Mouse (Mus musculus) neural tube, embryonic 11.5 days (tissue): ENCODE results near the gene Zfp383. TPM values are rescaled to one million over a fixed set of nuclear protein-coding genes. Genes with fewer than 3 reads are reported as not detected.

Experiments used
- ATAC-seq: fragments of 200-750 bp; cut with Nextera tagmentation; 2 replicates; pipeline ENCODE4 v1.8.0; 2017; ENCODE audit warnings: moderate number of reproducible peaks, mild to moderate bottlenecking, moderate TSS enrichment, moderate library complexity; ENCODE audit not compliant: insufficient read depth, low FRiP score, low TSS enrichment
- DNase-seq: peaks from one replicate; pipeline ENCODE4 v3.0.0-alpha.2; 2015; ENCODE audit warnings: low spot score
- H3K27ac ChIP-seq: fragments of 300-500 bp; sonication (generic); 2 replicates; pipeline ENCODE4 v1.5.1; 2014; ENCODE audit warnings: low read depth, mild to moderate bottlenecking, low read length
- H3K27me3 ChIP-seq: fragments of 300-500 bp; sonication (generic); 2 replicates; pipeline ENCODE4 v1.6.1; 2014; ENCODE audit warnings: mild to moderate bottlenecking, low read length, mixed read lengths; ENCODE audit not compliant: control insufficient read depth, insufficient read depth
- H3K36me3 ChIP-seq: fragments of 300-500 bp; sonication (generic); 2 replicates; pipeline ENCODE4 v1.6.1; 2014; ENCODE audit warnings: mild to moderate bottlenecking, low read length, moderate library complexity, mixed read lengths; ENCODE audit not compliant: control insufficient read depth, insufficient read depth
- H3K4me1 ChIP-seq: fragments of 300-500 bp; sonication (generic); 2 replicates; pipeline ENCODE4 v1.6.1; 2014; ENCODE audit warnings: low read length, mixed read lengths; ENCODE audit not compliant: control insufficient read depth, insufficient read depth
- H3K4me2 ChIP-seq: fragments of 300-500 bp; sonication (generic); 2 replicates; pipeline ENCODE4 v1.6.1; 2014; ENCODE audit warnings: low read depth, mild to moderate bottlenecking, moderate library complexity
- H3K4me3 ChIP-seq: fragments of 300-500 bp; sonication (generic); 2 replicates; pipeline ENCODE4 v1.5.1; 2014; ENCODE audit warnings: low read depth, low read length
- H3K9ac ChIP-seq: fragments of 300-500 bp; sonication (generic); 2 replicates; pipeline ENCODE4 v1.6.1; 2014; ENCODE audit warnings: mild to moderate bottlenecking, low read length
- H3K9me3 ChIP-seq: fragments of 300-500 bp; sonication (generic); 2 replicates; pipeline ENCODE4 v1.6.1; 2016; ENCODE audit warnings: low read length; ENCODE audit not compliant: control insufficient read depth
- WGBS: fragments of 180-500 bp; shearing (Covaris S2); extraction: QIAGEN DNeasy Blood & Tissue Kit; methylation state at CpG from one replicate; pipeline ENCODE4 v1.1.7; 2014; 5-methylcytosine and 5-hydroxymethylcytosine counted together
- polyA plus RNA-seq: library from polyadenylated mRNA; unstranded; fragments of >200 nt; fragmentation: Nextera tagmentation; extraction: Ambion mirVana; gene quantifications from 2 replicates; pipeline ENCODE4 v1.2.1, GENCODE M21; 2014

Gene Zfp383
- polyA plus RNA-seq, 1 experiment from 2014 or later = 7.6 TPM

DNA sequence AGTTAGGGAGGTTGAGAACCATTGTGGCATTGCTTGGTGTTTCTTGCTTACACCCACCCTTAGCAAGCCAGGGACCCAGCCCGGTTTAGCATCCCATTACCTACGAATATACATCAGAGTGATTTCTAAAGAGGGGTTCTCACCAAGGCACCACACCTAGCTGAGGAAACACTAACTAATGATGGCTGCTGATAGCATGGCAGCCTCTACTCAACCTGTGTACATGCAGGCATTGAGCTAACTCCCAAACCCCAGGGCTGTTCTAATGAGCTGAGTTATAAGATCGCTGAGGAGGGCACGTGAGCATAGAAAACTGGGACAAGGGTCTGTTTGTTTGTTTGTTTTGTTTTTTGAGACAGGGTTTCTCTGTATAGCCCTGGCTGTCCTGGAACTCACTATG lies 15.3 kb upstream of the Zfp383 start:
- no peaks in the 10 kb centered on the region for H3K27me3 ChIP-seq
- peaks cover 29% of the 10 kb centered on the region for H3K9me3 ChIP-seq
- H3K36me3 ChIP-seq = peaks cover 46% of the 10 kb centered on the region
- no peaks in the 10 kb centered on the region for H3K4me1 ChIP-seq
- no peak for ATAC-seq
- H3K4me2 ChIP-seq = no peak overlapping the region
- no peak overlapping the region for H3K27ac ChIP-seq
- no peak overlapping the region for H3K4me3 ChIP-seq
- DNase-seq = no peak
- no peak overlapping the region for H3K9ac ChIP-seq
- WGBS = 95% methylated on average over 4 of the region's 4 CpGs

GRCm38 (mm10) chr7:29898351-29898750 lies 9.7 kb upstream of the Zfp383 start:
- Histone ChIP-seq H3K36me3 (peaks cover 44% of the 10 kb centered on the region), H3K9me3 (peaks cover 25% of the 10 kb centered on the region), H3K4me1 (no peaks in the 10 kb centered on the region), H3K4me2 (no peak overlapping the region), H3K4me3 (no peak overlapping the region), H3K27me3 (no peaks in the 10 kb centered on the region), H3K27ac (no peak overlapping the region), H3K9ac (no peak overlapping the region)
- 98% methylated on average over 4 of the region's 4 CpGs for WGBS
- ATAC-seq = no peak
- DNase-seq = no peak

DNA sequence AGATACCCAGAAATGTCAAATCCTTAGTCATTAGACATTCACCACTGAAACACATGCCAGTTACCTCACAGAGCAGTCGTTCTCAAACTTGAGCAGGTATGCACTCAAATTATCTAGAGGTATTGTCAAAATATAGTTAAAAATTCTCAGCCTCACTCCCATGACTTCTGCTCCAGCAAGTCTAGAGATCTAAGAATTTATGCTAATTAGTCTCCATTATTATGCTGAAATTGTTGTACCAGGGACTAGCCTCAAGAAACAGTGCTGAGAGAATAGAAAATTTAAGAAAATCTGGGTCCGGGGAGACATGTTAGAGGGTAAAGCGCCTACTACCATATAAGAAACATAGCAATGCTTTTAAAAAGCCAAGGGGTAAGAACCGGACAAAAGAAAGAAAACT lies 3.9 kb upstream of the Zfp383 start:
- H3K4me1 ChIP-seq = peaks cover under 1% of the 10 kb centered on the region; the same call in 1 of the 2 replicates
- no peak overlapping the region for H3K4me2 ChIP-seq
- H3K9ac ChIP-seq = no peak overlapping the region
- DNase-seq (no peak), ATAC-seq (no peak)
- H3K27me3 ChIP-seq = no peaks in the 10 kb centered on the region
- no peak overlapping the region for H3K27ac ChIP-seq
- 98% methylated on average over 4 of the region's 4 CpGs for WGBS
- peaks cover 3% of the 10 kb centered on the region for H3K36me3 ChIP-seq
- H3K9me3 ChIP-seq = no peaks in the 10 kb centered on the region; the same call in 1 of the 2 replicates
- H3K4me3 ChIP-seq = no peak overlapping the region

GRCm38 (mm10) chr7:29905966-29906681 lies 1.9 kb upstream of the Zfp383 start, which contains the start of gene Zfp27:
Gene Zfp27, minus strand, starts transcription at chr7:29906572.
- WGBS = under 1% methylated on average over 22 of the region's 22 CpGs
- H3K9me3 ChIP-seq = no peaks in the 10 kb centered on the region
- peaks cover 4% of the 10 kb centered on the region; the same call in 1 of the 2 replicates for H3K4me1 ChIP-seq
- peak within 1 kb of the TSS; percentile 60 for H3K9ac ChIP-seq
- peak within 1 kb of the TSS; percentile 70 for H3K4me2 ChIP-seq
- no peaks in the 10 kb centered on the region; the same call in 1 of the 2 replicates for H3K36me3 ChIP-seq
- peak within 1 kb of the TSS; percentile 54 for H3K4me3 ChIP-seq
- H3K27ac ChIP-seq = peak within 1 kb of the TSS; percentile 93
- peak; percentile 69 for ATAC-seq
- DNase-seq = peak; percentile 89
- H3K27me3 ChIP-seq = no peaks in the 10 kb centered on the region

GRCm38 (mm10) chr7:29906682-29907058 lies 1.4 kb upstream of the Zfp383 start:
- H3K27ac ChIP-seq = peak overlapping the region; percentile 93
- ATAC-seq = no peak
- peak overlapping the region; percentile 70 for H3K4me2 ChIP-seq
- no peak for DNase-seq
- peaks cover 4% of the 10 kb centered on the region; the same call in 1 of the 2 replicates for H3K4me1 ChIP-seq
- no peaks in the 10 kb centered on the region for H3K27me3 ChIP-seq
- H3K36me3 ChIP-seq = no peaks in the 10 kb centered on the region; the same call in 1 of the 2 replicates
- H3K9me3 ChIP-seq = no peaks in the 10 kb centered on the region
- peak overlapping the region; percentile 54 for H3K4me3 ChIP-seq
- WGBS = 26% methylated on average over 8 of the region's 8 CpGs
- H3K9ac ChIP-seq = peak overlapping the region; percentile 60

GRCm38 (mm10) chr7:29907206-29907605 lies 817 bp upstream of the Zfp383 start:
- no peaks in the 10 kb centered on the region for H3K9me3 ChIP-seq
- no peak overlapping the region for H3K9ac ChIP-seq
- H3K4me3 ChIP-seq = no peak overlapping the region
- peaks cover 4% of the 10 kb centered on the region; the same call in 1 of the 2 replicates for H3K4me1 ChIP-seq
- H3K4me2 ChIP-seq = no peak overlapping the region
- 87% methylated on average over 5 of the region's 5 CpGs for whole genome bisulfite sequencing
- peaks cover 4% of the 10 kb centered on the region for H3K36me3 ChIP-seq
- H3K27me3 ChIP-seq = no peaks in the 10 kb centered on the region
- DNase-seq (no peak), ATAC-seq (no peak)
- H3K27ac ChIP-seq = 0 out of 2 replicates have a peak overlapping the region, but pooled peaks have one; percentile 93

GRCm38 (mm10) chr7:29910252-29910651 lies 2.2 kb downstream of the Zfp383 start:
- Histone ChIP-seq H3K9me3 (no peaks in the 10 kb centered on the region), H3K4me2 (no peak overlapping the region), H3K4me1 (peaks cover 4% of the 10 kb centered on the region; the same call in 1 of the 2 replicates), H3K4me3 (no peak overlapping the region), H3K9ac (no peak overlapping the region), H3K27ac (no peak overlapping the region), H3K36me3 (peaks cover 21% of the 10 kb centered on the region), H3K27me3 (no peaks in the 10 kb centered on the region)
- ATAC-seq (no peak), DNase-seq (no peak)
- 65% methylated on average over 2 of the region's 2 CpGs for WGBS

- Histone ChIP-seq H3K4me3 (no peak overlapping the region), H3K9ac (no peak overlapping the region), H3K27me3 (no peaks in the 10 kb centered on the region), H3K27ac (no peak overlapping the region), H3K9me3 (no peaks in the 10 kb centered on the region), H3K36me3 (peaks cover 23% of the 10 kb centered on the region), H3K4me1 (peaks cover 4% of the 10 kb centered on the region; the same call in 1 of the 2 replicates), H3K4me2 (no peak overlapping the region)
- 93% methylated on average over 13 of the region's 13 CpGs for WGBS
- no peak for ATAC-seq
- no peak for DNase-seq
These were observed 4.1 kb downstream of the Zfp383 start for GRCm38 (mm10) chr7:29912172-29912571.
